Mouse (Mus musculus): Measurements from ENCODE around the gene Krtap27-1. TPM values are rescaled to one million over a fixed set of nuclear protein-coding genes. Genes with fewer than 3 reads are reported as not detected.

The Krtap27-1 gene
- total and polyA plus RNA-seq, 3 experiments, result not detected

GRCm38 (mm10) chr16:88627566-88627965 lies 43.9 kb downstream of the Krtap27-1 start, which contains the start of gene 2310079G19Rik:
Gene 2310079G19Rik, minus strand, starts transcription at chr16:88627666.
- no peaks in the 10 kb centered on the region for H3K27me3 ChIP-seq (ENCODE audit: insufficient read depth, low read length)
- no peaks in the 10 kb centered on the region for H3K36me3 ChIP-seq (replicated peaks)
- DNase-seq (ENCODE audit: low spot score) (no peak), ATAC-seq (ENCODE audit: extremely low read depth, insufficient number of reproducible peaks, low FRiP score, poor library complexity, severe bottlenecking) (no peak)
- peaks cover 11% of the 10 kb centered on the region for H3K9me3 ChIP-seq (replicated peaks)
- H3K4me1 ChIP-seq (ENCODE audit: insufficient read depth, low read depth, low read length), result no peaks in the 10 kb centered on the region
- no peak within 1 kb of the TSS for H3K4me3 ChIP-seq (ENCODE audit: low read depth, low read length)
- TF ChIP-seq CTCF (IDR thresholded peaks at IDR 0.05; ENCODE audit: low read depth, low read length) (no peak), POLR2AphosphoS5 (IDR thresholded peaks at IDR 0.05; ENCODE audit: insufficient replicate concordance, low read depth, low read length) (no peak), GATA2 (IDR thresholded peaks at IDR 0.05; ENCODE audit: borderline replicate concordance, low read depth, low read length) (no peak), TAL1 (conservative IDR thresholded peaks at IDR 0.05; ENCODE audit: low read depth, low read length) (no peak), GATA1 (IDR thresholded peaks at IDR 0.05; ENCODE audit: borderline replicate concordance, low read length) (no peak)

Other genes with a start within 250 kb of the Krtap27-1 start
- not detected in 2 replicates for gene Cldn17, start 164.7 kb downstream of the Krtap27-1 start, total RNA-seq (2014; fragmentation: Nextera tagmentation)
- gene Cldn17, start 164.7 kb downstream of the Krtap27-1 start, total RNA-seq (2017), result 0.12 and 0.16 TPM in 2 replicates
- not detected in 2 replicates for gene Cldn17, start 164.7 kb downstream of the Krtap27-1 start, polyA plus RNA-seq (2012)
- not detected in 2 replicates for gene Cldn8, start 108.5 kb downstream of the Krtap27-1 start, total RNA-seq (2014; fragmentation: Nextera tagmentation)
- not detected in 2 replicates for gene Cldn8, start 108.5 kb downstream of the Krtap27-1 start, total RNA-seq (2017)
- gene Cldn8, start 108.5 kb downstream of the Krtap27-1 start, polyA plus RNA-seq (2012), result not detected in 2 replicates
- not detected in 2 replicates for gene Krtap24-1, start 59.4 kb downstream of the Krtap27-1 start, total RNA-seq (2014; fragmentation: Nextera tagmentation)
- not detected in 2 replicates for gene Krtap24-1, start 59.4 kb downstream of the Krtap27-1 start, total RNA-seq (2017)
- gene Krtap24-1, start 59.4 kb downstream of the Krtap27-1 start, polyA plus RNA-seq (2012), result not detected in 2 replicates
- gene 2310079G19Rik, start 44.0 kb downstream of the Krtap27-1 start, total RNA-seq (2014; fragmentation: Nextera tagmentation), result not detected in 2 replicates
- 0.27 TPM in 1 of 2 replicates, not detected in the other for gene 2310079G19Rik, start 44.0 kb downstream of the Krtap27-1 start, total RNA-seq (2017)
- not detected in 2 replicates for gene 2310079G19Rik, start 44.0 kb downstream of the Krtap27-1 start, polyA plus RNA-seq (2012)
- not detected in 2 replicates for gene Krtap26-1, start 23.9 kb downstream of the Krtap27-1 start, total RNA-seq (2014; fragmentation: Nextera tagmentation)
- gene Krtap26-1, start 23.9 kb downstream of the Krtap27-1 start, total RNA-seq (2017), result not detected in 2 replicates
- gene Krtap26-1, start 23.9 kb downstream of the Krtap27-1 start, polyA plus RNA-seq (2012), result not detected in 2 replicates
- not detected in 2 replicates for gene 2310061N02Rik, start 36.3 kb upstream of the Krtap27-1 start, total RNA-seq (2014; fragmentation: Nextera tagmentation)
- gene 2310061N02Rik, start 36.3 kb upstream of the Krtap27-1 start, total RNA-seq (2017), result not detected in 2 replicates
- not detected in 2 replicates for gene 2310061N02Rik, start 36.3 kb upstream of the Krtap27-1 start, polyA plus RNA-seq (2012)
- gene Krtap13-1, start 57.2 kb upstream of the Krtap27-1 start, total RNA-seq (2014; fragmentation: Nextera tagmentation), result not detected in 2 replicates
- gene Krtap13-1, start 57.2 kb upstream of the Krtap27-1 start, total RNA-seq (2017), result 0.27 TPM in 1 of 2 replicates, not detected in the other
- not detected in 2 replicates for gene Krtap13-1, start 57.2 kb upstream of the Krtap27-1 start, polyA plus RNA-seq (2012)
- not detected in 2 replicates for gene Krtap13, start 80.0 kb upstream of the Krtap27-1 start, total RNA-seq (2014; fragmentation: Nextera tagmentation)
- gene Krtap13, start 80.0 kb upstream of the Krtap27-1 start, total RNA-seq (2017), result not detected in 2 replicates
- not detected in 2 replicates for gene Krtap13, start 80.0 kb upstream of the Krtap27-1 start, polyA plus RNA-seq (2012)
- gene 2310034C09Rik, start 87.2 kb upstream of the Krtap27-1 start, total RNA-seq (2014; fragmentation: Nextera tagmentation), result not detected in 2 replicates
- not detected in 2 replicates for gene 2310034C09Rik, start 87.2 kb upstream of the Krtap27-1 start, total RNA-seq (2017)
- gene 2310034C09Rik, start 87.2 kb upstream of the Krtap27-1 start, polyA plus RNA-seq (2012), result not detected in 2 replicates
- gene 2310057N15Rik, start 102.5 kb upstream of the Krtap27-1 start, total RNA-seq (2014; fragmentation: Nextera tagmentation), result not detected in 2 replicates
- 0.12 TPM in 1 of 2 replicates, not detected in the other for gene 2310057N15Rik, start 102.5 kb upstream of the Krtap27-1 start, total RNA-seq (2017)
- gene 2310057N15Rik, start 102.5 kb upstream of the Krtap27-1 start, polyA plus RNA-seq (2012), result not detected in 2 replicates
- gene Gm5965, start 106.2 kb upstream of the Krtap27-1 start, total RNA-seq (2014; fragmentation: Nextera tagmentation), result not detected in 2 replicates
- not detected in 2 replicates for gene Gm5965, start 106.2 kb upstream of the Krtap27-1 start, total RNA-seq (2017)
- 0.17 TPM in 1 of 2 replicates, not detected in the other for gene Gm5965, start 106.2 kb upstream of the Krtap27-1 start, polyA plus RNA-seq (2012)
- gene Gm20741, start 140.5 kb upstream of the Krtap27-1 start, total RNA-seq (2014; fragmentation: Nextera tagmentation), result not detected in 2 replicates
- not detected in 2 replicates for gene Gm20741, start 140.5 kb upstream of the Krtap27-1 start, total RNA-seq (2017)
- not detected in 2 replicates for gene Gm20741, start 140.5 kb upstream of the Krtap27-1 start, polyA plus RNA-seq (2012)
- gene Krtap15, start 148.5 kb upstream of the Krtap27-1 start, total RNA-seq (2014; fragmentation: Nextera tagmentation), result not detected in 2 replicates
- gene Krtap15, start 148.5 kb upstream of the Krtap27-1 start, total RNA-seq (2017), result not detected in 2 replicates
- not detected in 2 replicates for gene Krtap15, start 148.5 kb upstream of the Krtap27-1 start, polyA plus RNA-seq (2012)
- gene Krtap14, start 154.5 kb upstream of the Krtap27-1 start, total RNA-seq (2014; fragmentation: Nextera tagmentation), result not detected in 2 replicates
- gene Krtap14, start 154.5 kb upstream of the Krtap27-1 start, total RNA-seq (2017), result 0.17 TPM in 1 of 2 replicates, not detected in the other
- gene Krtap14, start 154.5 kb upstream of the Krtap27-1 start, polyA plus RNA-seq (2012), result not detected in 2 replicates
- gene Krtap19-1, start 197.7 kb upstream of the Krtap27-1 start, total RNA-seq (2014; fragmentation: Nextera tagmentation), result not detected in 2 replicates
- not detected in 2 replicates for gene Krtap19-1, start 197.7 kb upstream of the Krtap27-1 start, total RNA-seq (2017)
- gene Krtap19-1, start 197.7 kb upstream of the Krtap27-1 start, polyA plus RNA-seq (2012), result not detected in 2 replicates
- not detected in 2 replicates for gene Krtap19-2, start 202.6 kb upstream of the Krtap27-1 start, total RNA-seq (2014; fragmentation: Nextera tagmentation)
- not detected in 2 replicates for gene Krtap19-2, start 202.6 kb upstream of the Krtap27-1 start, total RNA-seq (2017)
- not detected in 2 replicates for gene Krtap19-2, start 202.6 kb upstream of the Krtap27-1 start, polyA plus RNA-seq (2012)
- gene Krtap19-3, start 206.4 kb upstream of the Krtap27-1 start, total RNA-seq (2014; fragmentation: Nextera tagmentation), result not detected in 2 replicates
- not detected in 2 replicates for gene Krtap19-3, start 206.4 kb upstream of the Krtap27-1 start, total RNA-seq (2017)
- gene Krtap19-3, start 206.4 kb upstream of the Krtap27-1 start, polyA plus RNA-seq (2012), result not detected in 2 replicates
- not detected in 2 replicates for gene Krtap19-4, start 213.4 kb upstream of the Krtap27-1 start, total RNA-seq (2014; fragmentation: Nextera tagmentation)
- gene Krtap19-4, start 213.4 kb upstream of the Krtap27-1 start, total RNA-seq (2017), result not detected in 2 replicates
- not detected in 2 replicates for gene Krtap19-4, start 213.4 kb upstream of the Krtap27-1 start, polyA plus RNA-seq (2012)
- gene Krtap19-5, start 224.8 kb upstream of the Krtap27-1 start, total RNA-seq (2014; fragmentation: Nextera tagmentation), result not detected in 2 replicates
- not detected in 2 replicates for gene Krtap19-5, start 224.8 kb upstream of the Krtap27-1 start, total RNA-seq (2017)
- not detected in 2 replicates for gene Krtap19-5, start 224.8 kb upstream of the Krtap27-1 start, polyA plus RNA-seq (2012)

Data from G1E (cell line).